Mouse (Mus musculus): ENCODE results near the gene Foxa3. TPM values are rescaled to one million over a fixed set of nuclear protein-coding genes. Genes with fewer than 3 reads are reported as not detected.

The Foxa3 gene
- total and polyA plus RNA-seq, 3 experiments, result not detected

DNA sequence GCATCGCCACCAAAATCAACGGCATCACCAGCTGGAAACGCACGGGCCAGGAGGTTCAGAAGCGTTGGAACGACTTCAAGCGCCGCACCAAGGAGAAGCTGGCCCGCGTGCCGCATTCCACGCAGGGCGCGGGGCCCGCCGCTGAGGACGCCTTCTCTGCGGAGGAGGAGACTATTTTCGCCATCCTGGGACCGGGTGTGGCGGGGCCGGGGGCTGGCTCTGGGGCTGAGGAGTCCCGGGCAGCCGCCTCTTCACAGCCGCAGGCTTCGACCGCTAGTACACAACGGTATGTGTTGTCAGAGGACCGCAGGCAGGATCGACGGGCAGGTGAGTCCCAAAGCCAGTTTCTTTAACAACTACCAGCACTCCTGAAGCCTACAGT lies 31.1 kb downstream of the Foxa3 start:
- Histone ChIP-seq H3K9ac (ENCODE audit: control insufficient read depth, low read depth, low read length, poor library complexity, severe bottlenecking) (no peak overlapping the region), H3K9me3 (replicated peaks; ENCODE audit: insufficient read depth, low read length) (no peaks in the 10 kb centered on the region), H3K27me3 (ENCODE audit: control insufficient read depth in 1 of 2, insufficient read depth in 2 of 2, low read length in 2 of 2) (no peaks in the 10 kb centered on the region), H3K79me2 (ENCODE audit: control insufficient read depth, insufficient read depth, low read length, poor library complexity) (no peaks in the 10 kb centered on the region), H3K4me3 (ENCODE audit: control insufficient read depth in 1 of 2, insufficient read depth in 1 of 2, low read depth in 2 of 2, low read length in 2 of 2) (no peak overlapping the region), H3K4me1 (ENCODE audit: control insufficient read depth in 1 of 2, insufficient read depth in 2 of 2, low read length in 2 of 2) (peaks cover 0 to 13% of the 10 kb centered on the region in 2 experiments; a peak in 2 of 4 replicates), H3K36me3 (ENCODE audit: control insufficient read depth in 1 of 2, insufficient read depth in 2 of 2, low read length in 2 of 2) (peaks cover 0 to 5% of the 10 kb centered on the region in 2 experiments; a peak in 2 of 4 replicates), H3K27ac (ENCODE audit: control insufficient read depth, low read depth, low read length) (no peak overlapping the region)
- TF ChIP-seq NELFE (IDR thresholded peaks at IDR 0.05; ENCODE audit: low read depth, low read length) (no peak), RCOR1 (IDR thresholded peaks at IDR 0.05; ENCODE audit: low read depth, low read length) (no peak), TAL1 (IDR thresholded peaks at IDR 0.05; ENCODE audit: low read length) (no peak), MAX (IDR thresholded peaks at IDR 0.05; ENCODE audit: low read length) (no peak), RAD21 (IDR thresholded peaks at IDR 0.05; ENCODE audit: low read depth, low read length) (no peak), UBTF (IDR thresholded peaks at IDR 0.05; ENCODE audit: borderline replicate concordance, insufficient read depth, low read depth, low read length) (no peak), TCF12 (IDR thresholded peaks at IDR 0.05; ENCODE audit: low read depth, low read length) (no peak), EP300 (IDR thresholded peaks at IDR 0.05; ENCODE audit: low read depth in 1 of 2, low read length in 2 of 2) (no peak), ZNF384 (IDR thresholded peaks at IDR 0.05; ENCODE audit: low read depth, low read length) (no peak)
- no peak for DNase-seq (ENCODE audit: low read depth, low spot score)

DNA sequence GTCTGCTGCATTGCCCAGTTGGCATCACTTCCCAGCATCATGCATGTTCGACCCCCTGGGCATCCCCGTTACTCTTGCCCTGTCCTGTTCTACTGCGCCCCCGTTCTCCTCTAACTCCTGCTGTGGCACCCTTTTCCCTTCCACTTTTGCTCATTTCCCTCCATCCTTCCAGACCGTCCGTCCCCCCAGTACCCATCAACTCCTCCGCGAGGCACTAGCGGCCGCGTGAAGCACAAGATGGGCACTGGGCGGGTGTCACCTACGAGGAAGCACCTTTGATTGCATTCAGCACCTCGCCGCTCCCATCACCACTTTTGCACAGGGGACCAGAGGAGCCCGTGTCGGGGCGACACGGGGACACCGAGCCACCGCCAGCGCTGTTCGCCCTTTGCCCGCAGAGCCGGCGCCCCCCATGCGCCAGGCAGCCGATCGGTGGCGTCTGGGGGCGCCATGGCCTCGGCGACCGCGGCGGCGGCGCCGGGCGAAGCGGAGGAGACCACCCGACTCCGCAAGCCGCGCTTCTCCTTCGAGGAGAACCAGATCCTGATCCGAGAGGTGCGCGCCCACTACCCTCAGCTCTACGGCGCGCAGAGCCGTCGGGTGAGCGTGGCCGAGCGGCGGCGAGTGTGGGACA lies 31.6 kb downstream of the Foxa3 start:
- H3K27me3 ChIP-seq (ENCODE audit: control insufficient read depth in 1 of 2, insufficient read depth in 2 of 2, low read length in 2 of 2), result no peaks in the 10 kb centered on the region
- no peak for DNase-seq (ENCODE audit: low read depth, low spot score)
- H3K36me3 ChIP-seq (ENCODE audit: control insufficient read depth in 1 of 2, insufficient read depth in 2 of 2, low read length in 2 of 2), result peaks cover 0 to 7% of the 10 kb centered on the region in 2 experiments; a peak in 2 of 4 replicates
- H3K4me1 ChIP-seq (ENCODE audit: control insufficient read depth in 1 of 2, insufficient read depth in 2 of 2, low read length in 2 of 2), result peaks cover 2 to 17% of the 10 kb centered on the region in 2 experiments; a peak in 3 of 4 replicates
- peak overlapping the region; percentile 53; the same call in 1 of the 2 replicates for H3K9ac ChIP-seq (ENCODE audit: control insufficient read depth, low read depth, low read length, poor library complexity, severe bottlenecking)
- peak overlapping the region; percentile 43 to 45; a peak in 3 of 4 replicates for H3K4me3 ChIP-seq (ENCODE audit: control insufficient read depth in 1 of 2, insufficient read depth in 1 of 2, low read depth in 2 of 2, low read length in 2 of 2)
- no peaks in the 10 kb centered on the region for H3K79me2 ChIP-seq (ENCODE audit: control insufficient read depth, insufficient read depth, low read length, poor library complexity)
- no peak overlapping the region for H3K27ac ChIP-seq (ENCODE audit: control insufficient read depth, low read depth, low read length)
- TF ChIP-seq SMC3 (IDR thresholded peaks at IDR 0.05; ENCODE audit: low read depth, low read length) (no peak), TAL1 (IDR thresholded peaks at IDR 0.05; ENCODE audit: low read length) (no peak), POLR2AphosphoS5 (IDR thresholded peaks at IDR 0.05; ENCODE audit: borderline replicate concordance, low read depth, low read length) (no peak), POLR2A (IDR thresholded peaks at IDR 0.05; ENCODE audit: control insufficient read depth in 1 of 2, insufficient read depth in 1 of 2, low read depth in 1 of 2, low read length in 2 of 2, poor library complexity in 1 of 2) (no peak; a peak in 1 of 4 replicates), ETS1 (IDR thresholded peaks at IDR 0.05; ENCODE audit: low read depth, low read length) (no peak), TBP (IDR thresholded peaks at IDR 0.05; ENCODE audit: low read depth, low read length) (no peak), RCOR1 (IDR thresholded peaks at IDR 0.05; ENCODE audit: low read depth, low read length) (no peak), GABPA (IDR thresholded peaks at IDR 0.05; ENCODE audit: low read depth, low read length) (no peak), RAD21 (IDR thresholded peaks at IDR 0.05; ENCODE audit: low read depth, low read length) (no peak), UBTF (IDR thresholded peaks at IDR 0.05; ENCODE audit: borderline replicate concordance, insufficient read depth, low read depth, low read length) (no peak), POLR2AphosphoS2 (IDR thresholded peaks at IDR 0.05; ENCODE audit: low read length) (no peak), MYB (IDR thresholded peaks at IDR 0.05; ENCODE audit: low read depth, low read length) (no peak), ZNF384 (IDR thresholded peaks at IDR 0.05; ENCODE audit: low read depth, low read length) (no peak), CHD2 (IDR thresholded peaks at IDR 0.05; ENCODE audit: low read length) (no peak), USF2 (IDR thresholded peaks at IDR 0.05; ENCODE audit: borderline replicate concordance in 1 of 2, insufficient read depth in 1 of 2, low read depth in 1 of 2, low read length in 2 of 2) (no peak)
- H3K9me3 ChIP-seq (replicated peaks; ENCODE audit: insufficient read depth, low read length), result no peaks in the 10 kb centered on the region

Measured in MEL (cell line).